Mouse (Mus musculus): Measurements from ENCODE around the gene Klc3. TPM values are rescaled to one million over a fixed set of nuclear protein-coding genes. Genes with fewer than 3 reads are reported as not detected.

Gene Klc3
- polyA plus RNA-seq, 1 experiment, result 3.5 TPM

GRCm38 (mm10) chr7:19420821-19421636 lies 17.1 kb upstream of the Klc3 start:
- TF ChIP-seq MYOD1 (IDR thresholded peaks at IDR 0.05; ENCODE audit: control insufficient read depth in 1 of 3, insufficient read length in 2 of 3, low read depth in 2 of 3), result peak in 1 of 3 experiments; percentile 23
- TF ChIP-seq MAX (IDR thresholded peaks at IDR 0.05; ENCODE audit: low read depth), result no peak
- no peak overlapping the region for H3K4me3 ChIP-seq

GRCm38 (mm10) chr7:19420121-19420520 lies 16.2 kb upstream of the Klc3 start:
- Histone ChIP-seq H3K4me2 (ENCODE audit: low read depth) (no peak overlapping the region), H3K79me2 (ENCODE audit: control insufficient read depth, insufficient read depth) (no peaks in the 10 kb centered on the region), H3ac (ENCODE audit: control insufficient read depth, insufficient read length) (no peak overlapping the region), H3K4me3 (no peak overlapping the region), H3K27me3 (ENCODE audit: control insufficient read depth, insufficient read depth, insufficient read length) (peaks cover 5% of the 10 kb centered on the region), H3K36me3 (ENCODE audit: control insufficient read depth, insufficient read depth) (no peaks in the 10 kb centered on the region)
- TF ChIP-seq E2F4 (IDR thresholded peaks at IDR 0.05; ENCODE audit: insufficient read depth) (no peak), TCF3 (IDR thresholded peaks at IDR 0.05; ENCODE audit: insufficient read length, low read depth) (no peak), USF1 (IDR thresholded peaks at IDR 0.05; ENCODE audit: low read depth) (no peak), SRF (IDR thresholded peaks at IDR 0.05; ENCODE audit: control insufficient read depth, insufficient read length, low read depth) (no peak), MAX (IDR thresholded peaks at IDR 0.05; ENCODE audit: low read depth) (no peak), POLR2A (IDR thresholded peaks at IDR 0.05; ENCODE audit: insufficient read length, low read depth) (no peak), TCF12 (IDR thresholded peaks at IDR 0.05; ENCODE audit: insufficient read depth, poor library complexity, severe bottlenecking) (no peak), REST (IDR thresholded peaks at IDR 0.05; ENCODE audit: insufficient read depth, insufficient read length) (no peak), POLR2AphosphoS2 (IDR thresholded peaks at IDR 0.05; ENCODE audit: insufficient read length, low read depth) (no peak), MYOD1 (IDR thresholded peaks at IDR 0.05; ENCODE audit: control insufficient read depth in 1 of 3, insufficient read length in 2 of 3, low read depth in 2 of 3) (no peak), MYOG (IDR thresholded peaks at IDR 0.05; ENCODE audit: control insufficient read depth in 1 of 3, insufficient read depth in 1 of 3, insufficient read length in 2 of 3, low read depth in 2 of 3) (no peak), CEBPB (IDR thresholded peaks at IDR 0.05; ENCODE audit: insufficient read depth, poor library complexity, severe bottlenecking) (no peak)

More at GRCm38 (mm10) chr7:19420821-19421636, 17.1 kb upstream of the Klc3 start:
- Histone ChIP-seq H3ac (ENCODE audit: control insufficient read depth, insufficient read length) (no peak overlapping the region), H3K4me2 (ENCODE audit: low read depth) (peak overlapping the region; percentile 12), H3K79me2 (ENCODE audit: control insufficient read depth, insufficient read depth) (no peaks in the 10 kb centered on the region), H3K27me3 (ENCODE audit: control insufficient read depth, insufficient read depth, insufficient read length) (peaks cover 5% of the 10 kb centered on the region), H3K36me3 (ENCODE audit: control insufficient read depth, insufficient read depth) (no peaks in the 10 kb centered on the region)

- H3K79me2 ChIP-seq (ENCODE audit: control insufficient read depth, insufficient read depth), result no peaks in the 10 kb centered on the region
- peaks cover 5% of the 10 kb centered on the region for H3K27me3 ChIP-seq (ENCODE audit: control insufficient read depth, insufficient read depth, insufficient read length)
- no peak overlapping the region for H3ac ChIP-seq (ENCODE audit: control insufficient read depth, insufficient read length)
- no peak overlapping the region for H3K4me3 ChIP-seq
- H3K36me3 ChIP-seq (ENCODE audit: control insufficient read depth, insufficient read depth), result no peaks in the 10 kb centered on the region
- TF ChIP-seq POLR2AphosphoS2 (IDR thresholded peaks at IDR 0.05; ENCODE audit: insufficient read length, low read depth) (peak; percentile 41), POLR2A (IDR thresholded peaks at IDR 0.05; ENCODE audit: insufficient read length, low read depth) (no peak)
- H3K4me2 ChIP-seq (ENCODE audit: low read depth), result no peak overlapping the region
These were observed 12.7 kb upstream of the Klc3 start for GRCm38 (mm10) chr7:19416590-19416989.

- peaks cover 5% of the 10 kb centered on the region for H3K27me3 ChIP-seq (ENCODE audit: control insufficient read depth, insufficient read depth, insufficient read length)
- no peak overlapping the region for H3K4me3 ChIP-seq
- H3K79me2 ChIP-seq (ENCODE audit: control insufficient read depth, insufficient read depth), result no peaks in the 10 kb centered on the region
- TF ChIP-seq E2F4 (IDR thresholded peaks at IDR 0.05; ENCODE audit: insufficient read depth), result no peak
- no peak for TF ChIP-seq MYOG (IDR thresholded peaks at IDR 0.05; ENCODE audit: control insufficient read depth in 1 of 3, insufficient read depth in 1 of 3, insufficient read length in 2 of 3, low read depth in 2 of 3)
- no peak for TF ChIP-seq POLR2AphosphoS2 (IDR thresholded peaks at IDR 0.05; ENCODE audit: insufficient read length, low read depth)
- TF ChIP-seq REST (IDR thresholded peaks at IDR 0.05; ENCODE audit: insufficient read depth, insufficient read length), result no peak
- no peak for TF ChIP-seq CEBPB (IDR thresholded peaks at IDR 0.05; ENCODE audit: insufficient read depth, poor library complexity, severe bottlenecking)
- no peak for TF ChIP-seq MYOD1 (IDR thresholded peaks at IDR 0.05; ENCODE audit: control insufficient read depth in 1 of 3, insufficient read length in 2 of 3, low read depth in 2 of 3)
- TF ChIP-seq USF1 (IDR thresholded peaks at IDR 0.05; ENCODE audit: low read depth), result no peak
- no peak for TF ChIP-seq MAX (IDR thresholded peaks at IDR 0.05; ENCODE audit: low read depth)
- TF ChIP-seq SRF (IDR thresholded peaks at IDR 0.05; ENCODE audit: control insufficient read depth, insufficient read length, low read depth), result no peak
- no peak for TF ChIP-seq TCF12 (IDR thresholded peaks at IDR 0.05; ENCODE audit: insufficient read depth, poor library complexity, severe bottlenecking)
- no peak for TF ChIP-seq POLR2A (IDR thresholded peaks at IDR 0.05; ENCODE audit: insufficient read length, low read depth)
- no peak for TF ChIP-seq TCF3 (IDR thresholded peaks at IDR 0.05; ENCODE audit: insufficient read length, low read depth)
- no peak overlapping the region for H3K4me2 ChIP-seq (ENCODE audit: low read depth)
- no peak overlapping the region for H3ac ChIP-seq (ENCODE audit: control insufficient read depth, insufficient read length)
- no peaks in the 10 kb centered on the region for H3K36me3 ChIP-seq (ENCODE audit: control insufficient read depth, insufficient read depth)
These were observed 9.6 kb upstream of the Klc3 start for GRCm38 (mm10) chr7:19413525-19413924.

- H3ac ChIP-seq (ENCODE audit: control insufficient read depth, insufficient read length), result no peak overlapping the region
- H3K27me3 ChIP-seq (ENCODE audit: control insufficient read depth, insufficient read depth, insufficient read length), result peaks cover 4% of the 10 kb centered on the region
- no peaks in the 10 kb centered on the region for H3K36me3 ChIP-seq (ENCODE audit: control insufficient read depth, insufficient read depth)
- peak overlapping the region; percentile 37 for H3K4me3 ChIP-seq
- peak overlapping the region; percentile 56 for H3K4me2 ChIP-seq (ENCODE audit: low read depth)
- no peaks in the 10 kb centered on the region for H3K79me2 ChIP-seq (ENCODE audit: control insufficient read depth, insufficient read depth)
- peak in 2 of 3 experiments; percentile 76 to 91 for TF ChIP-seq MYOD1 (IDR thresholded peaks at IDR 0.05; ENCODE audit: control insufficient read depth in 1 of 3, insufficient read length in 2 of 3, low read depth in 2 of 3)
- no peak for TF ChIP-seq USF1 (IDR thresholded peaks at IDR 0.05; ENCODE audit: low read depth)
- peak in 2 of 3 experiments; percentile 70 to 89 for TF ChIP-seq MYOG (IDR thresholded peaks at IDR 0.05; ENCODE audit: control insufficient read depth in 1 of 3, insufficient read depth in 1 of 3, insufficient read length in 2 of 3, low read depth in 2 of 3)
These were observed 7.9 kb upstream of the Klc3 start for GRCm38 (mm10) chr7:19411783-19412182.
